12 mouse cellular contexts compared by ENCODE assay signal in the genomic region with DNA sequence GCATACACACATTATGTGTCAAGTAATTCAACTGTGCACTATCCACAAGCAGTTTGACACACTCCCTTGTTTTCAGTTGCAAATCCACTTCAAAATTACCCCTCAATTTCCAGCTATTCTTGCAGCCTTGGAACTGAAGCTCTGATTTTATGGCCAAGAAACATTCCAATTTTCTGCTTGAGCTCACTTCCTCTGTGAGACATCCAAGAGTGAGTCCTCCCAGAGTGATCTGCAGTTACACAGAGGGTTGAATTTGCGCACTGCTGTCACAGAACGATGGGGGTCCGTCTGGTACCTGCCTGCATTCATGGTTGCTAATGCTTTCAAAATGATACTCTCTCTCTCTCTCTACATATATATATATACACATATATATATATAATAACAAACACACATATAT.
"Had no signal": no experiment of that assay in that cellular context is flagged by ENCODE, and none has a peak within 500 bp of the region (broad histone marks: within the 10 kb centered on the region; RNA-seq: fewer than 3 reads in every experiment).

No protein-coding gene starts in this region.

- H3K36me3 ChIP-seq: limb, embryonic 15.5 days; liver, embryonic 12.5 days; midbrain, embryonic 10.5 days; midbrain, embryonic 15.5 days had no signal

- H3K4me3 ChIP-seq: layer of hippocampus, adult 2 months; limb, embryonic 15.5 days; liver, embryonic 12.5 days; midbrain, embryonic 10.5 days; midbrain, embryonic 15.5 days had no signal

- H3K27ac ChIP-seq: layer of hippocampus, adult 2 months; limb, embryonic 15.5 days; liver, embryonic 12.5 days; midbrain, embryonic 10.5 days; midbrain, embryonic 15.5 days; stomach, postnatal 0 days had no signal

- H3K9ac ChIP-seq: limb, embryonic 15.5 days; liver, embryonic 12.5 days; lung, embryonic 14.5 days; midbrain, embryonic 15.5 days had no signal

- DNase-seq: kidney, postnatal 10 days; kidney, postnatal 4 days; lung, embryonic 14.5 days; lung, postnatal 10 days; lung, postnatal 4 days; thymus, postnatal 14 days had no signal

- H3K27me3 ChIP-seq: limb, embryonic 15.5 days; liver, embryonic 12.5 days; midbrain, embryonic 15.5 days had no signal

- H3K4me1 ChIP-seq: limb, embryonic 15.5 days; liver, embryonic 12.5 days; midbrain, embryonic 10.5 days; midbrain, embryonic 15.5 days had no signal

- H3K4me2 ChIP-seq: limb, embryonic 15.5 days; liver, embryonic 12.5 days; lung, embryonic 14.5 days; midbrain, embryonic 15.5 days had no signal

- H3K9me3 ChIP-seq: limb, embryonic 15.5 days; liver, embryonic 12.5 days; midbrain, embryonic 10.5 days; midbrain, embryonic 15.5 days had no signal

- ATAC-seq: liver, embryonic 12.5 days; midbrain, embryonic 15.5 days had no signal
